Mouse (Mus musculus): ENCODE measurements around the gene Upp2. TPM values are rescaled to one million over a fixed set of nuclear protein-coding genes. Genes with fewer than 3 reads are reported as not detected.

Gene Upp2
- polyA plus RNA-seq, 1 experiment from 2014 or later: 11.6 TPM

- Histone ChIP-seq H3K27ac (no peak overlapping the region), H3K4me3 (replicated peaks) (no peak overlapping the region), H3K36me3 (no peaks in the 10 kb centered on the region), H3K4me1 (replicated peaks) (peaks cover 24% of the 10 kb centered on the region), H3K4me2 (replicated peaks) (no peak overlapping the region), H3K9me3 (no peaks in the 10 kb centered on the region), H3K9ac (replicated peaks) (no peak overlapping the region), H3K27me3 (no peaks in the 10 kb centered on the region)
- ATAC-seq: no peak
- WGBS: 82% methylated on average over 9 of the region's 9 CpGs
Observed at GRCm38 (mm10) chr2:58557045-58557845, 9.9 kb upstream of the Upp2 start.

- no peak for ATAC-seq
- Histone ChIP-seq H3K4me1 (replicated peaks) (peaks cover 29% of the 10 kb centered on the region), H3K9ac (replicated peaks) (no peak overlapping the region), H3K4me2 (replicated peaks) (no peak overlapping the region), H3K27me3 (no peaks in the 10 kb centered on the region), H3K27ac (no peak overlapping the region), H3K9me3 (no peaks in the 10 kb centered on the region), H3K36me3 (no peaks in the 10 kb centered on the region), H3K4me3 (replicated peaks) (no peak overlapping the region)
- WGBS: 55% methylated on average over 4 of the region's 4 CpGs
Observed at GRCm38 (mm10) chr2:58562137-58562536, 5.0 kb upstream of the Upp2 start.

- H3K4me3 ChIP-seq (replicated peaks): peak overlapping the region; percentile 91
- no peak overlapping the region for H3K27ac ChIP-seq
- H3K27me3 ChIP-seq: no peaks in the 10 kb centered on the region
- ATAC-seq: no peak
- no peaks in the 10 kb centered on the region for H3K36me3 ChIP-seq
- peak overlapping the region; percentile 72 for H3K4me2 ChIP-seq (replicated peaks)
- WGBS: 60% methylated on average over 6 of the region's 6 CpGs
- H3K4me1 ChIP-seq (replicated peaks): peaks cover 45% of the 10 kb centered on the region
- H3K9me3 ChIP-seq: no peaks in the 10 kb centered on the region
- peak overlapping the region; percentile 91 for H3K9ac ChIP-seq (replicated peaks)
Observed at GRCm38 (mm10) chr2:58565267-58565666, 1.8 kb upstream of the Upp2 start.

- Histone ChIP-seq H3K4me2 (replicated peaks) (peak overlapping the region; percentile 72), H3K9ac (replicated peaks) (peak overlapping the region; percentile 91), H3K9me3 (no peaks in the 10 kb centered on the region), H3K36me3 (no peaks in the 10 kb centered on the region), H3K27ac (peak overlapping the region; percentile 98), H3K4me1 (replicated peaks) (peaks cover 45% of the 10 kb centered on the region), H3K4me3 (replicated peaks) (peak overlapping the region; percentile 91), H3K27me3 (no peaks in the 10 kb centered on the region)
- no peak for ATAC-seq
- WGBS: 2% methylated on average over 6 of the region's 6 CpGs
Observed at GRCm38 (mm10) chr2:58566049-58566409, 1.1 kb upstream of the Upp2 start.

- Histone ChIP-seq H3K4me1 (replicated peaks) (peaks cover 45% of the 10 kb centered on the region), H3K9ac (replicated peaks) (peak overlapping the region; percentile 91), H3K27ac (peak overlapping the region; percentile 98), H3K27me3 (no peaks in the 10 kb centered on the region), H3K4me2 (replicated peaks) (peak overlapping the region; percentile 72), H3K4me3 (replicated peaks) (peak overlapping the region; percentile 91), H3K36me3 (no peaks in the 10 kb centered on the region), H3K9me3 (no peaks in the 10 kb centered on the region)
- peak; percentile 77 for ATAC-seq
- under 1% methylated on average over 46 of the region's 78 CpGs for WGBS
Observed at GRCm38 (mm10) chr2:58566410-58567065, 560 bp upstream of the Upp2 start.

- H3K9me3 ChIP-seq: no peaks in the 10 kb centered on the region
- H3K4me1 ChIP-seq (replicated peaks): peaks cover 43% of the 10 kb centered on the region
- peak overlapping the region; percentile 98 for H3K27ac ChIP-seq
- peak overlapping the region; percentile 91 for H3K9ac ChIP-seq (replicated peaks)
- ATAC-seq: no peak
- H3K36me3 ChIP-seq: no peaks in the 10 kb centered on the region
- no peaks in the 10 kb centered on the region for H3K27me3 ChIP-seq
- H3K4me2 ChIP-seq (replicated peaks): peak overlapping the region; percentile 72
- H3K4me3 ChIP-seq (replicated peaks): peak overlapping the region; percentile 91
- 5% methylated on average over 12 of the region's 12 CpGs for WGBS
Observed at GRCm38 (mm10) chr2:58567866-58568719, 995 bp downstream of the Upp2 start.

GRCm38 (mm10) chr2:58568841-58569645, 1.9 kb downstream of the Upp2 start:
- peak overlapping the region; percentile 91 for H3K9ac ChIP-seq (replicated peaks)
- H3K36me3 ChIP-seq: no peaks in the 10 kb centered on the region
- peak overlapping the region; percentile 72 for H3K4me2 ChIP-seq (replicated peaks)
- no peaks in the 10 kb centered on the region for H3K27me3 ChIP-seq
- ATAC-seq: no peak
- peak overlapping the region; percentile 91 for H3K4me3 ChIP-seq (replicated peaks)
- WGBS: 60% methylated on average over 4 of the region's 4 CpGs
- H3K4me1 ChIP-seq (replicated peaks): peaks cover 37% of the 10 kb centered on the region
- H3K27ac ChIP-seq: peak overlapping the region; percentile 98; the same call in 1 of the 2 replicates
- no peaks in the 10 kb centered on the region for H3K9me3 ChIP-seq

GRCm38 (mm10) chr2:58574167-58574566, 7.1 kb downstream of the Upp2 start:
- no peak overlapping the region for H3K4me2 ChIP-seq (replicated peaks)
- H3K4me3 ChIP-seq (replicated peaks): no peak overlapping the region
- no peaks in the 10 kb centered on the region for H3K27me3 ChIP-seq
- H3K4me1 ChIP-seq (replicated peaks): peaks cover 2% of the 10 kb centered on the region
- no peak for ATAC-seq
- WGBS: 90% methylated on average over 2 of the region's 2 CpGs
- H3K9ac ChIP-seq (replicated peaks): no peak overlapping the region
- H3K27ac ChIP-seq: no peak overlapping the region
- H3K36me3 ChIP-seq: no peaks in the 10 kb centered on the region
- H3K9me3 ChIP-seq: no peaks in the 10 kb centered on the region

GRCm38 (mm10) chr2:58586311-58586710, 19.2 kb downstream of the Upp2 start:
- H3K27me3 ChIP-seq: no peaks in the 10 kb centered on the region
- H3K9ac ChIP-seq (replicated peaks): no peak overlapping the region
- no peak overlapping the region for H3K4me2 ChIP-seq (replicated peaks)
- H3K4me1 ChIP-seq (replicated peaks): 0 out of 2 replicates have a peak, but pooled peaks cover 6% of the 10 kb centered on the region
- no peak overlapping the region for H3K4me3 ChIP-seq (replicated peaks)
- H3K27ac ChIP-seq: no peak overlapping the region
- 63% methylated on average over 10 of the region's 10 CpGs for WGBS
- H3K36me3 ChIP-seq: no peaks in the 10 kb centered on the region
- no peaks in the 10 kb centered on the region for H3K9me3 ChIP-seq
- ATAC-seq: 0 out of 2 replicates have a peak, but pooled peaks have one; percentile 10

- H3K4me3 ChIP-seq (replicated peaks): no peak overlapping the region
- H3K27me3 ChIP-seq: no peaks in the 10 kb centered on the region
- no peak overlapping the region for H3K4me2 ChIP-seq (replicated peaks)
- H3K4me1 ChIP-seq (replicated peaks): 0 out of 2 replicates have a peak, but pooled peaks cover 6% of the 10 kb centered on the region
- no peak overlapping the region for H3K27ac ChIP-seq
- no peaks in the 10 kb centered on the region for H3K36me3 ChIP-seq
- no peaks in the 10 kb centered on the region for H3K9me3 ChIP-seq
- 0 out of 2 replicates have a peak, but pooled peaks have one; percentile 10 for ATAC-seq
- WGBS: 79% methylated on average over 4 of the region's 4 CpGs
- no peak overlapping the region for H3K9ac ChIP-seq (replicated peaks)
Observed at GRCm38 (mm10) chr2:58589637-58590036, 22.5 kb downstream of the Upp2 start.

GRCm38 (mm10) chr2:58590055-58590454, 23.0 kb downstream of the Upp2 start:
- no peak overlapping the region for H3K9ac ChIP-seq (replicated peaks)
- H3K36me3 ChIP-seq: no peaks in the 10 kb centered on the region
- no peak overlapping the region for H3K4me3 ChIP-seq (replicated peaks)
- peak; percentile 49; the same call in 1 of the 2 replicates for ATAC-seq
- no peaks in the 10 kb centered on the region for H3K27me3 ChIP-seq
- H3K9me3 ChIP-seq: no peaks in the 10 kb centered on the region
- H3K27ac ChIP-seq: no peak overlapping the region
- 97% methylated on average over 1 of the region's 1 CpGs for WGBS
- H3K4me2 ChIP-seq (replicated peaks): no peak overlapping the region
- H3K4me1 ChIP-seq (replicated peaks): 0 out of 2 replicates have a peak, but pooled peaks cover 6% of the 10 kb centered on the region

Data from midbrain, embryonic 13.5 days (tissue).